Mouse (Mus musculus): ENCODE results near the gene Nudcd3. TPM values are rescaled to one million over a fixed set of nuclear protein-coding genes. Genes with fewer than 3 reads are reported as not detected.
"Not testable (repeated sequence)": the region's sequence is repeated elsewhere in the genome, so short reads cannot be mapped to it uniquely, and the experiment has no call there.

Nudcd3 gene
- polyA plus RNA-seq, 1 experiment from 2014 or later = 52.0 TPM

DNA sequence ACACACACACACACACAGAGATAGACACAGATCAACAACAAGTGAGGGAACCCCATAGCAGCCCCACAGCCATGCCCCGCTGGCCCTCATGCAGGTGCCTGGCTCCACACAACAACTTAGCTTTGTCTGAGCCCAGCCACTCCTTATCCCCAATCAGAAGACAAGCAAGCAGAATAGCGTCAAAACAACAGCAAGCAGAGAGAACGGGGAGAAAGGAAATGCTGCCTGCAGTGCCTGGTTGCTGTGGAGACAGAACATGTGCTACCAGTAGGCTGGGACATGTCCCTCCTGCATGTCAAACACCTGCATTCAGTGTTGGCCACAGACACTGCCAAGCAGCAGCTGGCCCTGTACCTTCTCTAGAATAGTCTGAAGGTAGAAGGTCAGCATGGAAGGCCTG lies 92.5 kb downstream of the Nudcd3 start:
- H3K4me2 ChIP-seq (ENCODE audit: low read depth) = no peak overlapping the region
- 88% methylated on average over 3 of the region's 3 CpGs for WGBS
- H3K27me3 ChIP-seq (ENCODE audit: control insufficient read depth, insufficient read depth, low read length) = no peaks in the 10 kb centered on the region
- DNase-seq (ENCODE audit: low spot score) (no peak), ATAC-seq (ENCODE audit: insufficient read depth, low FRiP score, low TSS enrichment) (no peak)
- H3K27ac ChIP-seq (ENCODE audit: low read depth, low read length) = no peak overlapping the region
- no peak overlapping the region for H3K4me3 ChIP-seq (ENCODE audit: low read depth, low read length)
- H3K9ac ChIP-seq (ENCODE audit: low read length) = no peak overlapping the region
- no peaks in the 10 kb centered on the region for H3K4me1 ChIP-seq (ENCODE audit: control insufficient read depth, insufficient read depth, low read length)
- H3K9me3 ChIP-seq (ENCODE audit: control insufficient read depth, low read length) = no peaks in the 10 kb centered on the region
- H3K36me3 ChIP-seq (ENCODE audit: control insufficient read depth, insufficient read depth, low read length) = peaks cover 9% of the 10 kb centered on the region

DNA sequence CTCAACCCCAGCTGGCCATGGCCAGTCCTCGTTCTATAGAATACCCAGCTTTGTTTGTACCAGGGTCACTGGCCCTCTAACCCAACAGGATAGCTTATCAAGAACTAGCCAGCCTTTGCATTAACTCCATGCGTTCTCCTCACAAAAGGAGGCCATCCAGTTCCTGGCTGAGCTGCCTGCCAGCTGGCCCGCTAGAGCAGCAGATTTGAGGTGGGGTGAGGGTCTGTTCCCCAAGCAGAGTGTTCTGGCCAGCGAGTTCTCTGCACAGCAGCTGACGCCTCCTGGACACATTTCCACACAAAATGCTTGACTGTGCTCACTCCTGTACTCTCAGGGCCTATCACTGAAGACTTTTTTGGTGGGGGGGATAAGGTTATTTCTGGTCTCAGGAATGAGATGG lies 95.5 kb downstream of the Nudcd3 start:
- no peak for ATAC-seq (ENCODE audit: insufficient read depth, low FRiP score, low TSS enrichment)
- H3K4me1 ChIP-seq (ENCODE audit: control insufficient read depth, insufficient read depth, low read length) = no peaks in the 10 kb centered on the region
- no peak for DNase-seq (ENCODE audit: low spot score)
- no peak overlapping the region for H3K9ac ChIP-seq (ENCODE audit: low read length)
- 91% methylated on average over 5 of the region's 5 CpGs for WGBS
- H3K36me3 ChIP-seq (ENCODE audit: control insufficient read depth, insufficient read depth, low read length) = peaks cover 6% of the 10 kb centered on the region
- no peak overlapping the region for H3K4me3 ChIP-seq (ENCODE audit: low read depth, low read length)
- no peaks in the 10 kb centered on the region for H3K27me3 ChIP-seq (ENCODE audit: control insufficient read depth, insufficient read depth, low read length)
- no peaks in the 10 kb centered on the region for H3K9me3 ChIP-seq (ENCODE audit: control insufficient read depth, low read length)
- no peak overlapping the region for H3K4me2 ChIP-seq (ENCODE audit: low read depth)
- no peak overlapping the region for H3K27ac ChIP-seq (ENCODE audit: low read depth, low read length)

DNA sequence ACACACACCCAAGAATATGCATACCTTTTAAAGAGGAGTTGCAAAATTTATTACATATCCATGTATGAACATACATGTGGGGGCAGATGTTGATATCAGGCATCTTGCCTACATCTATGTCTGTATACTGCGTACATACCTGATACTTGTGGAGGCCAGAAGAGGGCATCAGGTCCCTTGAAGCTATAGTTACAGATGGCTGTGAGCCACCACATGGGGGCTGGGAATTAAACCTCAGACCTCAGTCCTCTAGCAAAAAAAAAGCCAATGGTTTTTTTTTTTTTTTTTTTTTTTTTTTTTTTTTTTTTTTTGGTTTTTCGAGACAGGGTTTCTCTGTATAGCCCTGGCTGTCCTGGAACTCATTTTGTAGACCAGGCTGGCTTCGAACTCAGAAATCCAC lies 103.6 kb downstream of the Nudcd3 start:
- not testable (repeated sequence) for H3K27ac ChIP-seq (ENCODE audit: low read depth, low read length); DNase-seq (ENCODE audit: low spot score); H3K36me3 ChIP-seq (ENCODE audit: control insufficient read depth, insufficient read depth, low read length); H3K4me1 ChIP-seq (ENCODE audit: control insufficient read depth, insufficient read depth, low read length); H3K9me3 ChIP-seq (ENCODE audit: control insufficient read depth, low read length); H3K4me3 ChIP-seq (ENCODE audit: low read depth, low read length); H3K27me3 ChIP-seq (ENCODE audit: control insufficient read depth, insufficient read depth, low read length); ATAC-seq (ENCODE audit: insufficient read depth, low FRiP score, low TSS enrichment); H3K4me2 ChIP-seq (ENCODE audit: low read depth); H3K9ac ChIP-seq (ENCODE audit: low read length)
- 94% methylated on average over 2 of the region's 3 CpGs for WGBS

DNA sequence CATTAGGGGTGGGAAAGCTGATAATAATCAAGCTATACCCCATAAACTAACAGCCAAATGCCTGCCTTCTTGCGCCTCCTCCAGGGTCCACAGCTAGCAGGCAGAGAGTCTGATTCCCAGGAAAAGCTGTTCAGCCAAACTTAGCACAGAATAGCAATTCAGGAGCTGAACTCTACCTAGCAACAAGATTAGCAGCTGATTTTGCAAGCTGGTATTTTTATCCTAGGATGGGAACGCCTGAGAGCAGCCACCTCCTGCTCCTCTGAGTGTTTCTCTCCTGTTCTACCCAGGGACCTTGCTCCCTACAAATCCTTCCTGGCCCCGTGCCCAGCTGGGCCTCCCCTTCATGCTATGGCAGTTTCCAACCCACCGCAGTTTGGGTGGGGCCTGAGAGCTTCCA lies 113.2 kb downstream of the Nudcd3 start:
- DNase-seq (ENCODE audit: low spot score) = no peak
- H3K9ac ChIP-seq (ENCODE audit: low read length) = no peak overlapping the region
- no peaks in the 10 kb centered on the region for H3K36me3 ChIP-seq (ENCODE audit: control insufficient read depth, insufficient read depth, low read length)
- no peaks in the 10 kb centered on the region for H3K27me3 ChIP-seq (ENCODE audit: control insufficient read depth, insufficient read depth, low read length)
- H3K9me3 ChIP-seq (ENCODE audit: control insufficient read depth, low read length) = no peaks in the 10 kb centered on the region
- no peaks in the 10 kb centered on the region for H3K4me1 ChIP-seq (ENCODE audit: control insufficient read depth, insufficient read depth, low read length)
- no peak overlapping the region for H3K27ac ChIP-seq (ENCODE audit: low read depth, low read length)
- 72% methylated on average over 4 of the region's 4 CpGs for WGBS
- H3K4me3 ChIP-seq (ENCODE audit: low read depth, low read length) = no peak overlapping the region
- no peak for ATAC-seq (ENCODE audit: insufficient read depth, low FRiP score, low TSS enrichment)
- no peak overlapping the region for H3K4me2 ChIP-seq (ENCODE audit: low read depth)

DNA sequence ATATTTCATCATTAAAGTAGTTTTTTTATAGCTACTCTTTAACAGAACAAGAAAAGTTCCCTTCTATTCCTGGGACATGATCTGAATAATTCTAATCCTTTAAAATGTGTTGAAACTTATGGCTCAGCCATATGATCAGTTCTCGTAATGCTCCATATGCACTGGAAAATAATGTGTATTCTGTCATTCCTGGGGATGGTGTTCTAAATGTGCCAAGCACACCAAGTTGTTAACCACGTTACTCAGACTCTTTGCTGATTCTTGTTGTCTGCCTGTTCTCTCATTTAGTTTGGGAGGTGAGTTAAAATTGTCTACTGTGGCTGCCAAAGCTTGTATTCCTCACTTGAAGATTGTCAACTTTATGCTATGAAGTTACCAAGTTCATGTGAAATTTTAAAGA lies 121.5 kb downstream of the Nudcd3 start:
- Histone ChIP-seq H3K4me1 (ENCODE audit: control insufficient read depth, insufficient read depth, low read length) (no peaks in the 10 kb centered on the region), H3K27ac (ENCODE audit: low read depth, low read length) (no peak overlapping the region), H3K4me2 (ENCODE audit: low read depth) (no peak overlapping the region), H3K4me3 (ENCODE audit: low read depth, low read length) (no peak overlapping the region), H3K9ac (ENCODE audit: low read length) (no peak overlapping the region), H3K27me3 (ENCODE audit: control insufficient read depth, insufficient read depth, low read length) (no peaks in the 10 kb centered on the region), H3K9me3 (ENCODE audit: control insufficient read depth, low read length) (no peaks in the 10 kb centered on the region), H3K36me3 (ENCODE audit: control insufficient read depth, insufficient read depth, low read length) (no peaks in the 10 kb centered on the region)
- no peak for ATAC-seq (ENCODE audit: insufficient read depth, low FRiP score, low TSS enrichment)
- no peak for DNase-seq (ENCODE audit: low spot score)
- WGBS = 95% methylated on average over 2 of the region's 2 CpGs

DNA sequence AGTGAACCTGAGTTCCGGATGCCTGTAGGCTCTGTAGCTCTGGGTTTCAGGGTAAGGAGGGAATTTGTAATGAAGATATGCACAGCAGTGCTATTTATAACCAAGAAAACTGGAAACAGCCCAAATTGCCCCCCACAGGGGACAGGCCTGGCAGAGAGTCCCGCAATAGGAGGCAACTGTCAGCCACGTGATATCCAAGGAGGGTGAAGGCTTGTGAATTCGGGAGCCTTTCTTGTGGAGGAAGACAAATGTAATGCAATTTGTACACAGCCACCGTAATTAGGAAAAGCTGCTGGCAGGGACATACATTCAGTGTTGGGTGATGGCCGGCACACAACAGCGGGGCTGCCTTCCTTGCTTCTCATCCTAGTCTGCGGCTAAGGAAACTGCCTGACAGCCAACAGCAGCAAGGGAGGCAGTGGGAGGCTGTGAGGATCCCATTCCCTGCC lies 124.6 kb downstream of the Nudcd3 start:
- ATAC-seq (ENCODE audit: insufficient read depth, low FRiP score, low TSS enrichment) (no peak), DNase-seq (ENCODE audit: low spot score) (no peak)
- Histone ChIP-seq H3K27ac (ENCODE audit: low read depth, low read length) (no peak overlapping the region), H3K4me3 (ENCODE audit: low read depth, low read length) (no peak overlapping the region), H3K27me3 (ENCODE audit: control insufficient read depth, insufficient read depth, low read length) (no peaks in the 10 kb centered on the region), H3K4me2 (ENCODE audit: low read depth) (no peak overlapping the region), H3K36me3 (ENCODE audit: control insufficient read depth, insufficient read depth, low read length) (no peaks in the 10 kb centered on the region), H3K4me1 (ENCODE audit: control insufficient read depth, insufficient read depth, low read length) (no peaks in the 10 kb centered on the region), H3K9ac (ENCODE audit: low read length) (no peak overlapping the region), H3K9me3 (ENCODE audit: control insufficient read depth, low read length) (no peaks in the 10 kb centered on the region)
- WGBS = 80% methylated on average over 8 of the region's 8 CpGs

DNA sequence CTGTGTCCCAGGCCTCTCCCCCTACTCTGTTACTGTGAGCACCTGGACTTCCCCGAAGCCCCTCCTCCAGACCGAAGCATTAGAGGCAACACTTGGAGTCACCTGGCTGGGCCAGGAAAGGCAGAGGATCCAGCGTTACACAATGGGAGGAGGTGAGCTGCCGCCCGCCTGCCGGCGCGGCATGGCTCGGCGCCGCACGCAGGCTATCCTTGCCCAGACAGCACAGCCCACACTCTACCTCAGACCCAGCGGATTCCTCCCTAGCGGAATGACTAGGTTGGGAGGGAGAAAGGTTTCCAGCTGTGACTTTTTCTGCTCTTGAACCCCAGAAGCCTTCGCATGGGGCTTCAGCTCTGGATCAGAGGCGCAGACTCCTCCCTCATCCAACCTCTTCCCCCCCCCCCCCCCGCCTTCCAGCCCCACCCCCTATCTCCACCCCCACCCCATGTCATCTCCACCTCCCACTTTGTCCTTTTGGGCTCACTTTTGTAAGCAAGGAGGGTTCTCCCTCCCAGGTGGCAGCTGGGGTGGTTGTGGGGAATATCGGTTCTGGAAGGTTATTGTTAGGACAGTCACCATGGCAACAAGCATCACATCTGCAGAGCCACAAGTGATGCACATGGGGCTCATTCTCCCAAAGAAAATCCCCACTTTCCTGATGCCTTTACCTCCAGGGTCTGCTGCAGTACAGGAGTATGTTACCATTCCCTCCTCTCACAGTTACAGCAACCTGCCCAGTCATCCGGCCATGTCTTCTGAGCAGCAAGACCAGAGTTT lies 131.8 kb downstream of the Nudcd3 start:
- H3K27ac ChIP-seq (ENCODE audit: low read depth, low read length) = no peak overlapping the region
- H3K27me3 ChIP-seq (ENCODE audit: control insufficient read depth, insufficient read depth, low read length) = peaks cover 60% of the 10 kb centered on the region
- H3K4me1 ChIP-seq (ENCODE audit: control insufficient read depth, insufficient read depth, low read length) = 0 out of 2 replicates have a peak, but pooled peaks cover 4% of the 10 kb centered on the region
- H3K9me3 ChIP-seq (ENCODE audit: control insufficient read depth, low read length) = no peaks in the 10 kb centered on the region
- 11% methylated on average over 18 of the region's 19 CpGs for WGBS
- no peak overlapping the region for H3K9ac ChIP-seq (ENCODE audit: low read length)
- no peak for DNase-seq (ENCODE audit: low spot score)
- no peak overlapping the region for H3K4me3 ChIP-seq (ENCODE audit: low read depth, low read length)
- no peak for ATAC-seq (ENCODE audit: insufficient read depth, low FRiP score, low TSS enrichment)
- H3K36me3 ChIP-seq (ENCODE audit: control insufficient read depth, insufficient read depth, low read length) = no peaks in the 10 kb centered on the region
- 0 out of 2 replicates have a peak overlapping the region, but pooled peaks have one; percentile 19 for H3K4me2 ChIP-seq (ENCODE audit: low read depth)

DNA sequence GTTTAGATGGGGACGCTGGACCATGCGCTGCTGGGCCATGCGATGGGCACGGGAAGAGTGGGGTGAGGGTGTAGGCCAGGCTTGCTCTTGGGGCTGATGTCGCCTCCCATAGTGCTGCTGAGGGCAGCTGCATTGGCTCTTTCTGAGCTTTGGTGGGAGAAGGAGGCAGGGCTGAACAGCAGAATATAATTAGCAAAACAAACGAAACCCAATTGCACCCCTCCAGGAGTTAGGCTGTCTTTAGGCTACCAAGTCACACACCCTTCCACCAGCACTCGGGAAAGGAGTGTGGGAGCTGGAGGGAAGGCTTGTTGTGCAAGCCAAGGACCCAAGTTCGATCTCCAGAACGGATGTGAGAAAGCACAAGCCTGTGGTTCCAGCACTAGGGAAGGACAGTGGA lies 133.1 kb downstream of the Nudcd3 start:
- Histone ChIP-seq H3K9ac (ENCODE audit: low read length) (no peak overlapping the region), H3K9me3 (ENCODE audit: control insufficient read depth, low read length) (no peaks in the 10 kb centered on the region), H3K4me2 (ENCODE audit: low read depth) (no peak overlapping the region), H3K27ac (ENCODE audit: low read depth, low read length) (no peak overlapping the region), H3K27me3 (ENCODE audit: control insufficient read depth, insufficient read depth, low read length) (peaks cover 69% of the 10 kb centered on the region), H3K4me3 (ENCODE audit: low read depth, low read length) (no peak overlapping the region), H3K36me3 (ENCODE audit: control insufficient read depth, insufficient read depth, low read length) (no peaks in the 10 kb centered on the region), H3K4me1 (ENCODE audit: control insufficient read depth, insufficient read depth, low read length) (0 out of 2 replicates have a peak, but pooled peaks cover 4% of the 10 kb centered on the region)
- ATAC-seq (ENCODE audit: insufficient read depth, low FRiP score, low TSS enrichment) (no peak), DNase-seq (ENCODE audit: low spot score) (no peak)
- 31% methylated on average over 9 of the region's 9 CpGs for WGBS

DNA sequence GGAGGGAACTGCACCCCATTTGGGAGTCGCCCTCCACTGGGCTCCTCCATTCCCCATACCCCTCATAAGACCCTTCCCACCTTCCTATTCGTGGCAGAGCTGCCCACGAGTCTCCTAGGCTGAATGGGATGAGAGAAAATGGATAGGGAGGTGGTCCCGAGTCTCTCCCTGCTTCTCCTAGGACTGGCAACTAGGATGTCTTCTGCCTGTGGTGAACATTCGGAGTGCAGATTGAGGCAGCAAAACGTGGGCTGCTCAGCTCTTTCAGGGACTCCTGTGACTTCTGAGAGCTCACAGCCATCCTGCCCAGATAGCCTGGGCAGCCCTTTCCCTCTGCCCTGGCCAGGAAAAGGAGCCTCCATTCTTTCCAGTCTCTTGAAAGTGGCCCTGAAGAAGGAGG lies 134.0 kb downstream of the Nudcd3 start, which contains the start of gene Camk2b:
Camk2b (minus strand) TSS at position 187 of the 400 bp plus-strand sequence.
- Histone ChIP-seq H3K4me3 (ENCODE audit: low read depth, low read length) (peak within 1 kb of the TSS; percentile 49), H3K4me2 (ENCODE audit: low read depth) (peak within 1 kb of the TSS; percentile 64), H3K4me1 (ENCODE audit: control insufficient read depth, insufficient read depth, low read length) (0 out of 2 replicates have a peak, but pooled peaks cover 4% of the 10 kb centered on the region), H3K27me3 (ENCODE audit: control insufficient read depth, insufficient read depth, low read length) (peaks cover 69% of the 10 kb centered on the region), H3K27ac (ENCODE audit: low read depth, low read length) (no peak within 1 kb of the TSS), H3K36me3 (ENCODE audit: control insufficient read depth, insufficient read depth, low read length) (no peaks in the 10 kb centered on the region), H3K9me3 (ENCODE audit: control insufficient read depth, low read length) (no peaks in the 10 kb centered on the region), H3K9ac (ENCODE audit: low read length) (0 out of 2 replicates have a peak within 1 kb of the TSS, but pooled peaks have one; percentile 40)
- 14% methylated on average over 6 of the region's 6 CpGs for WGBS
- DNase-seq (ENCODE audit: low spot score) = no peak
- no peak for ATAC-seq (ENCODE audit: insufficient read depth, low FRiP score, low TSS enrichment)

All from neural tube, embryonic 11.5 days (tissue).